Mouse (Mus musculus): Measurements from ENCODE around the gene Gpx3.

DNA sequence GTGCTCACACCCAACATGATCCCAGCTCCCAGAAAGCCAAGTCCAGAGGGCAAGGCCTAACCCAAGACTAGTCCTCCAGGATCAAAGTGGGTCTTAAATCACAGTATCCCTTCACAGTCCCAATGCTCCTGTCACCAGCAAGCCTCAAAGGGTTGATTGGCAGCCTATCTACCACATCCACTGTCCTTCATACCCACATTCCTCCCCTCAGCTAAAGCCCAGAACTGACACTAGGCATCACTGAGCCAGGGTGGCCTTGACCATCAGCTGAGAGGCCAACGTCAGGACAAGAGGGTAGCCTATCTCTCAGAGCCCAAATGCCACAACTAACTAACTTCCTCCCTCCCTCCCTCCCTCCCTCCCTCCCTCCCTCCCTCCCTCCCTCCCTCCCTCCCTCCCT lies 47.5 kb downstream of the Gpx3 start:
- TF ChIP-seq CTCF (IDR thresholded peaks at IDR 0.05; ENCODE audit: borderline replicate concordance, insufficient read depth, low read depth, low read length) (no peak), POLR2A (IDR thresholded peaks at IDR 0.05; ENCODE audit: borderline replicate concordance, insufficient read depth, low read length) (no peak)

Data from cerebellum, adult 2 months (tissue).